Mouse (Mus musculus) E14TG2a.4 (cell line): ENCODE results near the gene Klf13.

Experiments
- H3K27me3 ChIP-seq: 2 replicates; pipeline ENCODE4 v1.6.1; 2014; ENCODE audit warnings: low read length, control low read depth; ENCODE audit not compliant: insufficient read depth
- H3K36me3 ChIP-seq: 2 replicates; pipeline ENCODE4 v1.6.1; 2014; ENCODE audit warnings: low read length, control low read depth; ENCODE audit not compliant: insufficient read depth
- H3K4me1 ChIP-seq: replicated peaks from 2 replicates; pipeline ENCODE4 v1.6.1; 2014; ENCODE audit warnings: low read depth, low read length, control low read depth
- H3K4me3 ChIP-seq: replicated peaks from 2 replicates; pipeline ENCODE4 v1.5.1; 2014; ENCODE audit warnings: mild to moderate bottlenecking, low read length
- H3K9me3 ChIP-seq: 2 replicates; pipeline ENCODE4 v1.6.1; 2014; ENCODE audit warnings: low read length, control low read depth
- CTCF ChIP-seq: conservative IDR thresholded peaks from 2 replicates; pipeline ENCODE4 v1.5.1; 2014; ENCODE audit warnings: low read length
- NANOG ChIP-seq: IDR thresholded peaks from 2 replicates; pipeline ENCODE4 v1.6.1; 2014; ENCODE audit warnings: borderline replicate concordance, low read length, mixed read lengths
- POU5F1 ChIP-seq: IDR thresholded peaks from 2 replicates; pipeline ENCODE4 v1.6.1; 2014; ENCODE audit warnings: low read length, borderline replicate concordance

Gene Klf13

GRCm38 (mm10) chr7:63910225-63910624, 28.5 kb downstream of the Klf13 start:
- no peaks in the 10 kb centered on the region for H3K27me3 ChIP-seq
- H3K9me3 ChIP-seq, result no peaks in the 10 kb centered on the region
- H3K36me3 ChIP-seq, result peaks cover 16% of the 10 kb centered on the region; the same call in 1 of the 2 replicates
- peaks cover 94% of the 10 kb centered on the region for H3K4me1 ChIP-seq
- H3K4me3 ChIP-seq, result peak overlapping the region; percentile 46
- TF ChIP-seq CTCF (no peak), POU5F1 (no peak), NANOG (no peak)

GRCm38 (mm10) chr7:63908496-63909285, 30.0 kb downstream of the Klf13 start:
- no peaks in the 10 kb centered on the region for H3K27me3 ChIP-seq
- H3K9me3 ChIP-seq, result no peaks in the 10 kb centered on the region
- TF ChIP-seq CTCF (no peak), NANOG (no peak), POU5F1 (no peak)
- H3K36me3 ChIP-seq, result peaks cover 11% of the 10 kb centered on the region; the same call in 1 of the 2 replicates
- H3K4me1 ChIP-seq, result peaks cover 94% of the 10 kb centered on the region
- peak overlapping the region; percentile 61 for H3K4me3 ChIP-seq

GRCm38 (mm10) chr7:63907778-63908495, 30.8 kb downstream of the Klf13 start:
- no peak for TF ChIP-seq NANOG
- Histone ChIP-seq H3K9me3 (no peaks in the 10 kb centered on the region), H3K36me3 (peaks cover 11% of the 10 kb centered on the region; the same call in 1 of the 2 replicates), H3K27me3 (no peaks in the 10 kb centered on the region), H3K4me3 (peak overlapping the region; percentile 61), H3K4me1 (peaks cover 93% of the 10 kb centered on the region)

GRCm38 (mm10) chr7:63905642-63906041, 33.1 kb downstream of the Klf13 start:
- Histone ChIP-seq H3K27me3 (no peaks in the 10 kb centered on the region), H3K4me3 (no peak overlapping the region), H3K4me1 (peaks cover 92% of the 10 kb centered on the region), H3K9me3 (no peaks in the 10 kb centered on the region), H3K36me3 (peaks cover 11% of the 10 kb centered on the region; the same call in 1 of the 2 replicates)
- TF ChIP-seq POU5F1 (no peak), CTCF (no peak), NANOG (no peak)

GRCm38 (mm10) chr7:63905190-63905589, 33.5 kb downstream of the Klf13 start:
- no peaks in the 10 kb centered on the region for H3K9me3 ChIP-seq
- peaks cover 11% of the 10 kb centered on the region; the same call in 1 of the 2 replicates for H3K36me3 ChIP-seq
- H3K27me3 ChIP-seq, result no peaks in the 10 kb centered on the region
- peaks cover 92% of the 10 kb centered on the region for H3K4me1 ChIP-seq
- H3K4me3 ChIP-seq, result no peak overlapping the region
- no peak for TF ChIP-seq NANOG
- TF ChIP-seq CTCF, result no peak
- TF ChIP-seq POU5F1, result no peak

GRCm38 (mm10) chr7:63903635-63904380, 34.9 kb downstream of the Klf13 start:
- H3K36me3 ChIP-seq, result peaks cover 11% of the 10 kb centered on the region; the same call in 1 of the 2 replicates
- no peak for TF ChIP-seq POU5F1
- no peak for TF ChIP-seq NANOG
- TF ChIP-seq CTCF, result no peak
- H3K9me3 ChIP-seq, result no peaks in the 10 kb centered on the region
- H3K27me3 ChIP-seq, result no peaks in the 10 kb centered on the region
- H3K4me3 ChIP-seq, result no peak overlapping the region
- H3K4me1 ChIP-seq, result peaks cover 82% of the 10 kb centered on the region

- peaks cover 79% of the 10 kb centered on the region for H3K4me1 ChIP-seq
- no peaks in the 10 kb centered on the region for H3K9me3 ChIP-seq
- H3K4me3 ChIP-seq, result no peak overlapping the region
- no peaks in the 10 kb centered on the region for H3K27me3 ChIP-seq
- H3K36me3 ChIP-seq, result peaks cover 6% of the 10 kb centered on the region; the same call in 1 of the 2 replicates
- no peak for TF ChIP-seq CTCF
- TF ChIP-seq POU5F1, result no peak
- TF ChIP-seq NANOG, result no peak
Observed at GRCm38 (mm10) chr7:63902604-63903210, 36.0 kb downstream of the Klf13 start.

- Histone ChIP-seq H3K9me3 (no peaks in the 10 kb centered on the region), H3K27me3 (no peaks in the 10 kb centered on the region), H3K36me3 (no peaks in the 10 kb centered on the region; the same call in 1 of the 2 replicates), H3K4me3 (no peak overlapping the region), H3K4me1 (peaks cover 80% of the 10 kb centered on the region)
- TF ChIP-seq CTCF (no peak), POU5F1 (no peak), NANOG (no peak)
Observed at GRCm38 (mm10) chr7:63901942-63902341, 36.8 kb downstream of the Klf13 start.
